Mouse (Mus musculus) c-Kit-positive CD71-negative TER-119-negative erythroid progenitor cells, embryonic 14.5 days (primary cell): ENCODE measurements around the gene Gm20388.

Source experiments
- DNase-seq: peaks from one replicate; pipeline ENCODE4 v3.0.0-alpha.2; 2013; ENCODE audit warnings: low read depth

The Gm20388 gene

GRCm38 (mm10) chr8:121078721-121079120 is 1168.1 kb downstream of the Gm20388 start:
- no peak for DNase-seq

- DNase-seq = no peak
These were observed 1168.6 kb downstream of the Gm20388 start for GRCm38 (mm10) chr8:121079201-121079600.

- DNase-seq = no peak
These were observed 1169.3 kb downstream of the Gm20388 start for GRCm38 (mm10) chr8:121079944-121080343.

GRCm38 (mm10) chr8:121080361-121081090 is 1169.9 kb downstream of the Gm20388 start:
- no peak for DNase-seq

GRCm38 (mm10) chr8:121081398-121081797 is 1170.8 kb downstream of the Gm20388 start:
- no peak for DNase-seq

DNA sequence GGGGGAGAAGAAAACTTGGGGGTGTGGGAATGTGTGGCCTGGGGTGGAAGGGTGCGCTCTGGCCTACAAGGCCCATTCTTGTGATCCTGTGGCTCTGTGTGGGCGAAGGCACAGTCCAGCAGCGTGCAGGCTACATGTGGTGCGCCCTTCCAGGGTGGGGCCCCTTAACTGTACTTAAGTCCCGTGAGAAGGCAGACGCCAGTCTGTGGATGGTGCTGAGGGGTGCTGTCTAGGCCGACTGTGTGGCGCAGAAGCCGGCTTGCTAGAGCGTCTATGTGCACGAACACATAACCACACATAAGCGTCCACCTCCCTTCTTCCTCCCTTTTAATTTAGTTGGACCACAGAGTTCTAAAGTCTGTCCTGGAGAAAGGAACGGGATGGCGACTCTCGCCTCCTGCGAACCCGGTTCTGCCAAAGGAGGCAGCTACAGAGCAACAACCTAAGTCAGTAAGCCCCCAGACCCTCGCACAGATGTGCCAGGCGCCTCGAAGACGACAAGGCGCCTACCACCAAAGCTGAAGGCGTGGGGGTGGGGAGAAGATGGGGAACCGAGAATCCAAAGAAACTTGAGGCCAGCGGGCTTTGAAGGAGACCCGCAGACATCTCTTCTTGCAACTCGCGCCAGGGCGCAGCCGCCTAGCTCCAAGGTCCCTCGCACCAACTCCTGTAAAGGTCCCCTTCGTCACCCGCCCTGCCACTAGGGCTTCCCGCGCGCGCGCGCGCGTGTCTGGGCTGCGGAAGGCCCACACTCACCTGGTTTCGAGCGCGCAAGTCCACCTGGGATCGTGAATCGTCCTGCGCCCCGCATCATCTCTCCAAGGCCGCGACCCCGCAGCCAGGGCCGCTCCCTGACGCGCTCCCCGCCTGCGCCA is 1171.8 kb downstream of the Gm20388 start:
- DNase-seq = no peak

- DNase-seq = no peak
These were observed 1172.7 kb downstream of the Gm20388 start for GRCm38 (mm10) chr8:121083093-121083935.

GRCm38 (mm10) chr8:121083936-121084209 is 1173.2 kb downstream of the Gm20388 start:
- DNase-seq = no peak

GRCm38 (mm10) chr8:121084210-121084951 is 1173.7 kb downstream of the Gm20388 start, which contains the start of gene Foxf1:
Foxf1 (plus strand) TSS chr8:121084386.
- no peak for DNase-seq

DNA sequence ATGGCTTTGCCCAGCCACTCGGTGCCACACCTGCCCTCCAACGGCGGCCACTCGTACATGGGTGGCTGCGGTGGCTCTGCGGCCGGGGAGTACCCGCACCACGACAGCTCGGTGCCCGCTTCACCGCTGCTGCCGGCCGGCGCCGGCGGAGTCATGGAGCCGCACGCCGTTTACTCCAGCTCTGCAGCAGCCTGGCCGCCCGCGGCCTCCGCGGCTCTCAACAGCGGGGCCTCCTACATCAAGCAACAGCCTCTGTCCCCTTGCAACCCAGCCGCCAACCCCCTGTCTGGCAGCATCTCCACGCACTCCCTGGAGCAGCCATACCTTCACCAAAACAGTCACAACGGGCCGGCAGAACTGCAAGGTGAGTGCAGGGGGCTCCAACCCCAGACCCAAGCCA is 1174.4 kb downstream of the Gm20388 start:
- DNase-seq = no peak

- DNase-seq = no peak
These were observed 1174.9 kb downstream of the Gm20388 start for GRCm38 (mm10) chr8:121085561-121085960.

DNA sequence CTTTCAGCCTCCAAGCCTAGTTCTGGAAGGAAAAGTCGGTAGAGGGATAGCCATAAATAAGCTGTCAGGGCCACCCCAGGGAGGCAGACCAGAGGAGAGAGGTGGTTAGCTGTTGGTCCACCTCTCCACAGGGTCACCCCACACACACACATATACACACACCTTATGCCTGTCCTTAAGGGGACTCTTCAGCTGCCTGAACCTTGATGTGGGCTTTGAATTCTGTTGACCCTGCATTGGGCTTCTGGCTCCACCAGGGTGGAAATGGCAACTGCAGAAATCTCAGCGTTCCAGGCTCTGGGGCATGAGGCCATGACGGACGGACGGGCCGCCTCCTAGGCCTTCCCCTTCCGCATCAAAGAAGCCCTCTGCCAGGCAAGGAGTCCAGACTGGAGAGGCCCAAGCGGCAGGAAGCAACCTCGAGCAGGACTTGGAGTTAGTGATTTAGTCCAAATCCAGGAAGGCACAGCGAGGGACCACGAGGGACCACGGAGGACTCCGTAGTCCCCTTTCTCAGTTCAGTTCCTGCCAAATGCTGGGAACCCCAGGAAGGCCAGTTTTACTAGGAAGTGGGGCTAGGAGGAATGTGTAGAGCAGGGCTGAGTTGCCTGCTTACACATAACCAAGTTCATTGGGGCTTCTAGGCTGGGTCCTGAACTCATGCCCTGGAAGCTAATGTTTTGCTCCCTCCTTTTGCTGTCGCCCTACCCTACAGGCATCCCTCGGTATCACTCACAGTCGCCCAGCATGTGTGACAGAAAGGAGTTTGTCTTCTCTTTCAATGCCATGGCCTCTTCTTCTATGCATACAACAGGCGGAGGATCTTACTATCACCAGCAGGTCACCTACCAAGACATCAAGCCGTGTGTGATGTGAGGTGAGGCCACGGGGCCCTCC is 1175.6 kb downstream of the Gm20388 start:
- no peak for DNase-seq

DNA sequence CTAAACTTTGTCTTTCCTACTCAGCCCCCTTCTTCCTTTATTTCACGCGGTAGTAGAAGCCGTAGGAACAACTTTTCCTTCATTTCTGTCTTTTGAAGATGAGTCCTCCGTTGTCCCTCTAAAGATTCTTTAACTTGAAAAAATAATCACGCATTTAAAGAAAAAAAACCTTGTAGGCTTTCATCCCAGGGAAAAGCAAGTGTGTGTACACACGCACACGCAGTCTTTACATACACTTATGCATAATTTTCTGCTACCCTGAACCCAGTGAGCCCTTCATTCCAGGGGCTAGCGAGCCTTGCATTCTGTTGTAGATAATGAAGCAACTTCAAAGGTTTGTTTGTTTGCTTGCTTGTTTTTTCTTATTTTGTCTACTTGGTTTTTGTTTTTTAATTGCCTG is 1177.6 kb downstream of the Gm20388 start:
- DNase-seq = no peak

GRCm38 (mm10) chr8:121088871-121089630 is 1178.4 kb downstream of the Gm20388 start:
- DNase-seq = no peak

DNA sequence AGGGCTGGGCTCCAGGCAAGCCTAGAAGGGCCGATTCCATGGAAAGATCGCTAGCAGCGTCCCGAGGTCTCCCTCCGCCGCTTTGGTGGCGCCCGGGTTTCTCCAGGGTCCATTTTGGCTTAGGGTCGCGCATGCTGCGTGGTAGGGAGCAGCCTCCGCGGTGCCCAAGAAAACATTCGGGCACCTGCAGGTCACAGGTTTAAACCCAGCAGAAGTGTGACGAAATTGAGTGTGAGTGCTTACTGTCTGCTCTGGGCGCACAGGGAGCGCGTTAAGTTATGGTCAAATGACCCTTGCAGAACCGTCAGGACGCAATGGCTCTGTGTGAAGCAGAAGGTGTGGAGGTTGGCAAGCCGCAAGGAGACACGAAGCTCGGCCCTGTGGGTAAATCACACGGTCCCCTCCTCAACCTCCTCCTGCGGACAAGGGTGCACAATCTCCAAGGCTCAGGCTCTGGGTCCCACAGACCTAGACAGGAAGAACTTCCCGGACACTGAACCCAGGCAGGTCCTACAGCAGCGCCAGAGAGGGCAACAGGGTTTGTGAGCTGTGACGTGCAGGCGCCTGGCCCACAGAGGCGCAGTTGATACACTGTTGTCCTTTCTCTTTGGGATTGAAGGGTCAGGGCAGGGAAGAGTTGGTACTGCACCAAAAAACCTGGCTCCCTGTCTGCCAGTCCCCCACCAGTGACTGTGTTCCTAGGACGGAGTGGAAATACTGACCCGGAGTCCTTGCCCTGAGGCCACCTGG is 1179.2 kb downstream of the Gm20388 start:
- DNase-seq = no peak

DNA sequence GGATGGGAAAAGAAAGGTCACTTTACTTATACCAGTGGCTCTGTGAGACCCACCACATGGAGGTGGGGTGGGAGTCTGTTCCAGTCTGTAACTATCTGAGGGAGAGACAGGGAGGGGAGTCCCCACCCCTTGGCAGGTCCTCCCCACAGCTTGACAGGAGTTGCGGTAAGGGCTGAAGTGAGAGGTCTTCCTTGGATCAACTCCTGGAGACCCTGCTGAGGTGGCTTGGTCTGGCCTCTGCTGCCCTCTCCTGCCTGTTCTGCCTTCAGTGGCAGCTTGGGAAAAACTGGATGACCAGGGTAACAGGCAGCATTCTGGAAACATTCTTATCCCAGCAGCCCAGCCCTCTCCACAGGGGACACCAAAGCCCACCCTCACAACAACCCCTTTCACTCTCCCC is 1180.1 kb downstream of the Gm20388 start:
- no peak for DNase-seq

- DNase-seq = no peak
These were observed 1181.5 kb downstream of the Gm20388 start for GRCm38 (mm10) chr8:121092141-121092540.

DNA sequence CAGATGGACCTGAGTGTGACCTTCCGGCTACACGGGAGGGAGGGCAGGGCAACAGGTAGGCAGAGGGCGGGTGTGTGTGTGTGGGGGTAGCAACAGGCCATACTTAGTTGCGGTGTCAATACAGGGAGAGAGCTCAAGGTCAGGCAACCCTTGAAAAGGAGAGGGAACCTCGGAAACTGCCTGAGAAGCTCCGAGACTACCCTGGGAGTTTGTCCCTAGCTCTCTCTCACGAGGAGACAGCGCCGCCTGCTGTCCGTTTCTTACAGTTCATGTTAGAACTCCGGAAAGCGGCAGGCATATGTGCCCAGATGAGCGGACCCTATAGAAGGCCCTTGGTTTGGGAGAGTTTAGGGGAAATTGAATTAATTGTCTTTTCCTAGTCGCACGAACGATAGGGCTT is 1182.0 kb downstream of the Gm20388 start:
- DNase-seq = peak; percentile 82

GRCm38 (mm10) chr8:121093496-121093895 is 1182.9 kb downstream of the Gm20388 start:
- DNase-seq = no peak
